Mouse (Mus musculus): Measurements from ENCODE around the gene Chdh. TPM values are rescaled to one million over a fixed set of nuclear protein-coding genes. Genes with fewer than 3 reads are reported as not detected.
A peak's percentile ranks its signal among the peaks of the same experiment; 100 is the strongest.

The Chdh gene
- total and polyA plus RNA-seq, 2 experiments from 2014 or later: 0.65 to 2.5 TPM

DNA sequence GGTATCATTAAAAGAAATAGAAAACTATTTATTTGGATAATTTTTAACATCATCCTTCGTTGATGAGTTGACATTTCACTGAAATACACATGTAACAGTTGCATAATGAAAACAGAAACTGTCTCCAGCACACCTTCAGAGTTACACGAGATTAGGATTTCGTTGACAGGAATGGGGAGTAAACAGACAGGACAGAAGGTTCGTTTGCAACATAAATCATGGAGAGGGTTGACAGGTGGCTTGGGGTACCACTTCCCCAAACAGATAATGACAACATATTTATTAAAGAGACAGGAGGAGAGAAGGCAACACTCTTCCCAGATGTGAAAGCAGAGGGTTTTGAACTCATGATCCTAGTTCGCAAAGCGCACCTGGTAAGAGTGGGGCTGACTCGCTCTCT lies 46.1 kb downstream of the Chdh start:
- TF ChIP-seq CTCF (IDR thresholded peaks at IDR 0.05): no peak
- H3K9ac ChIP-seq (replicated peaks; ENCODE audit: low read length, poor library complexity, severe bottlenecking): no peak overlapping the region
- H3K27ac ChIP-seq (ENCODE audit: low read depth, low read length): no peak overlapping the region
- H3K4me1 ChIP-seq (ENCODE audit: insufficient read depth, low read length): no peaks in the 10 kb centered on the region
- H3K36me3 ChIP-seq (ENCODE audit: insufficient read depth, low read length): peaks cover 9% of the 10 kb centered on the region
- 77% methylated on average over 7 of the region's 7 CpGs for WGBS
- H3K4me2 ChIP-seq (ENCODE audit: low read depth, low read length, poor library complexity, severe bottlenecking): no peak overlapping the region
- ATAC-seq (ENCODE audit: low FRiP score) (no peak), DNase-seq (ENCODE audit: low spot score) (no peak)
- no peaks in the 10 kb centered on the region for H3K27me3 ChIP-seq (ENCODE audit: insufficient read depth, low read length)
- no peak overlapping the region for H3K4me3 ChIP-seq (ENCODE audit: low read depth, low read length)
- H3K9me3 ChIP-seq (ENCODE audit: low read length): no peaks in the 10 kb centered on the region

DNA sequence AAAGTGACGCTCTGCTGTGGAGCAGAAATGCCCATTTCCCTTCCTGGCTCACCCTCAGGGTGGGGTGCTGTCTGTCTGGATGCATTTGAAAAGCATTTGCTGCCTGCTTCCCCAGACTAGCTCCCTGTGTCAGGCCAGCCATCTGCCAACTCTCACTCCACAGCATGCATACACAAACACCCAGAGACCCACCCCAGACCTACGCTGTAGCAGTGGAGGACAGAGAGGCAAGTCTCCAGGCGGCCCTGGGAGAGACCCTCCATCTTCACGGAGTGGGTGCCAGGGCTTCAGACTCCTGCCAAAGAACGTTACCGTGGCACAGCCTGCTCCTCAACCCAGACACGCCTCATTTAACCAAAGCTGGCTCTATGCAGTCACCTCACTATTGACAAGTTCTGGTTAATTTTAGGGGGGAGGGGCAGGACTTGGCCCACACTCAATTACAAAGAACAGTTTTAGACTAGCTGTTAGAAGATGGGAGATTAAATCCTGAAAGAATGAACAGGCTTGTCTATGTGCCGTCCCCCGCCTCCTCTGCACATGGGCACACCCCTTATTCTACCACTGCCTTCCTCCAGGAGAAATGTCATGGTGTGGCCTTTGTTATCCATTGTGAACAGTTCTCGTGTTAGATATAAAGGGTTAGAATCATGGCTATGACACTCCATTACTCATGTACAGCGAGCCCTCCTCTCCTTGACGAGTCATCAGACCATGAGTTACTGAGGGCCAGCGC lies 47.4 kb downstream of the Chdh start:
- Histone ChIP-seq H3K36me3 (ENCODE audit: insufficient read depth, low read length) (peaks cover 9% of the 10 kb centered on the region), H3K4me2 (ENCODE audit: low read depth, low read length, poor library complexity, severe bottlenecking) (no peak overlapping the region), H3K4me1 (ENCODE audit: insufficient read depth, low read length) (no peaks in the 10 kb centered on the region), H3K9me3 (ENCODE audit: low read length) (no peaks in the 10 kb centered on the region), H3K4me3 (ENCODE audit: low read depth, low read length) (no peak overlapping the region), H3K27me3 (ENCODE audit: insufficient read depth, low read length) (no peaks in the 10 kb centered on the region), H3K9ac (replicated peaks; ENCODE audit: low read length, poor library complexity, severe bottlenecking) (no peak overlapping the region), H3K27ac (ENCODE audit: low read depth, low read length) (no peak overlapping the region)
- 43% methylated on average over 13 of the region's 13 CpGs for WGBS
- DNase-seq (ENCODE audit: low spot score) (peak; percentile 89), ATAC-seq (ENCODE audit: low FRiP score) (peak; percentile 67)
- TF ChIP-seq CTCF (IDR thresholded peaks at IDR 0.05): no peak

DNA sequence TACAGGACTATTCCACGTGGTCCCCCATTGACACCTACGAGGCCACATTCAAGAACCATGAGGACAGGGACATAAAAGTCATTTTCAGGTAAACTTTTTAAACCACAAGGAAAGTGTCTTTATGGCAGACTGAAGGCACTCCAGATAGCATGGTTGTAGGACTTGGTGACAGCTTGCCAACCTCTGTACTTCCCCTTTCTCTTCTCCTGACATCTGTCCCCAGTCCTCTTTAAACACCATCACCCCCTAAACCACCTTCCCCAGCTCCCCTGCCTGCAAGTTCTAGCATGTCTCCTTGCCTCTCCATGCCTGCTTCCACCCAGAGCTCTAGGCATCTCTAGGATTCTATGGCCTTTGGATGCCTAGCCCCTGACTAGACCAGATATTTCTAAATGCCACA lies 56.0 kb downstream of the Chdh start:
- WGBS: 70% methylated on average over 2 of the region's 2 CpGs
- no peak overlapping the region for H3K4me3 ChIP-seq (ENCODE audit: low read depth, low read length)
- no peaks in the 10 kb centered on the region for H3K9me3 ChIP-seq (ENCODE audit: low read length)
- DNase-seq (ENCODE audit: low spot score) (no peak), ATAC-seq (ENCODE audit: low FRiP score) (no peak)
- no peaks in the 10 kb centered on the region for H3K4me1 ChIP-seq (ENCODE audit: insufficient read depth, low read length)
- H3K27ac ChIP-seq (ENCODE audit: low read depth, low read length): no peak overlapping the region
- no peak for TF ChIP-seq CTCF (IDR thresholded peaks at IDR 0.05)
- H3K27me3 ChIP-seq (ENCODE audit: insufficient read depth, low read length): no peaks in the 10 kb centered on the region
- H3K4me2 ChIP-seq (ENCODE audit: low read depth, low read length, poor library complexity, severe bottlenecking): no peak overlapping the region
- no peak overlapping the region for H3K9ac ChIP-seq (replicated peaks; ENCODE audit: low read length, poor library complexity, severe bottlenecking)
- H3K36me3 ChIP-seq (ENCODE audit: insufficient read depth, low read length): peaks cover 14% of the 10 kb centered on the region

DNA sequence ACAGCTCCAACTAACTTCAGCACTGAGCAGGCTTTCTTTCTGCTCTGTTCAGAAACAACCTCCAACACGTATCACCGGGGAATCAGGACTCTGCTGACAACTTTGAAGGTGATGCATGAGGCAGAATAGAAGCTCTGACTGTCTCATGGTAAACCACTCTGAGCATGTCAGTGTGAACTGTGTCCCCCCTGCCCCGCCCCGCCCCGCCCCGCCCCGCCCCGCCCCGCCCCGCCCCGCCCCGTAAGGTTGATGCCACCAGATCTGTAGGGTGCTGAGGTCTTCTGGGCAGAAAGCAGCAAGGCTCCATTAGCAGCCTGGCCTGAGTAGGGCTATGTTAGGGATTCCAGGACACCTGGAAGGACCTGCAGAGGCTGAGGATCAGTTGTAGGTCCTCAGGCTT lies 57.9 kb downstream of the Chdh start:
- H3K4me3 ChIP-seq (ENCODE audit: low read depth, low read length): no peak overlapping the region
- no peak for ATAC-seq (ENCODE audit: low FRiP score)
- no peak overlapping the region for H3K4me2 ChIP-seq (ENCODE audit: low read depth, low read length, poor library complexity, severe bottlenecking)
- no peaks in the 10 kb centered on the region for H3K27me3 ChIP-seq (ENCODE audit: insufficient read depth, low read length)
- H3K9ac ChIP-seq (replicated peaks; ENCODE audit: low read length, poor library complexity, severe bottlenecking): no peak overlapping the region
- no peak for DNase-seq (ENCODE audit: low spot score)
- H3K27ac ChIP-seq (ENCODE audit: low read depth, low read length): no peak overlapping the region
- peaks cover 26% of the 10 kb centered on the region for H3K36me3 ChIP-seq (ENCODE audit: insufficient read depth, low read length)
- TF ChIP-seq CTCF (IDR thresholded peaks at IDR 0.05): no peak
- no peaks in the 10 kb centered on the region for H3K9me3 ChIP-seq (ENCODE audit: low read length)
- H3K4me1 ChIP-seq (ENCODE audit: insufficient read depth, low read length): no peaks in the 10 kb centered on the region
- WGBS: 85% methylated on average over 12 of the region's 12 CpGs

DNA sequence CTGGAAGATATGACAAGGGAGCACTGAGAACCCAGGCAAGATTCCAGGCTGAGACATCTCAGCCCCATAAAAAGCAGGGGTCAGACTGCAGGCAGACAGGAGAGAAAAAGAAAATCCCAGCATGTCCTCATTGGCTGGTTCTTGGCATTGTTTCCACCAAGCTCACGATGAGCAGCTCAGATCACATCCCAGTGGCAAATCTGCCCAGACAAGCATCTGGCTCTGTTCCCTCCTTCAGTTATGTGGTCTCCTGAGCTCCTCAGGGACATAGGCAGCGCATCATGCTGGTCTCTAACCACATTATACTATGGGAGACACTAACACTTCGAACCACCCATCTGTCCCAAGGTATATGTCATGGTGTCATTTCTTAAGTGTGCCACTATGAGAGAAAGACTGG lies 59.7 kb downstream of the Chdh start:
- no peaks in the 10 kb centered on the region for H3K4me1 ChIP-seq (ENCODE audit: insufficient read depth, low read length)
- no peak for TF ChIP-seq CTCF (IDR thresholded peaks at IDR 0.05)
- ATAC-seq (ENCODE audit: low FRiP score): no peak
- H3K4me2 ChIP-seq (ENCODE audit: low read depth, low read length, poor library complexity, severe bottlenecking): no peak overlapping the region
- H3K4me3 ChIP-seq (ENCODE audit: low read depth, low read length): no peak overlapping the region
- no peaks in the 10 kb centered on the region for H3K27me3 ChIP-seq (ENCODE audit: insufficient read depth, low read length)
- DNase-seq (ENCODE audit: low spot score): peak; percentile 26
- WGBS: 67% methylated on average over 3 of the region's 3 CpGs
- no peak overlapping the region for H3K27ac ChIP-seq (ENCODE audit: low read depth, low read length)
- peaks cover 36% of the 10 kb centered on the region for H3K36me3 ChIP-seq (ENCODE audit: insufficient read depth, low read length)
- H3K9me3 ChIP-seq (ENCODE audit: low read length): no peaks in the 10 kb centered on the region
- H3K9ac ChIP-seq (replicated peaks; ENCODE audit: low read length, poor library complexity, severe bottlenecking): no peak overlapping the region

DNA sequence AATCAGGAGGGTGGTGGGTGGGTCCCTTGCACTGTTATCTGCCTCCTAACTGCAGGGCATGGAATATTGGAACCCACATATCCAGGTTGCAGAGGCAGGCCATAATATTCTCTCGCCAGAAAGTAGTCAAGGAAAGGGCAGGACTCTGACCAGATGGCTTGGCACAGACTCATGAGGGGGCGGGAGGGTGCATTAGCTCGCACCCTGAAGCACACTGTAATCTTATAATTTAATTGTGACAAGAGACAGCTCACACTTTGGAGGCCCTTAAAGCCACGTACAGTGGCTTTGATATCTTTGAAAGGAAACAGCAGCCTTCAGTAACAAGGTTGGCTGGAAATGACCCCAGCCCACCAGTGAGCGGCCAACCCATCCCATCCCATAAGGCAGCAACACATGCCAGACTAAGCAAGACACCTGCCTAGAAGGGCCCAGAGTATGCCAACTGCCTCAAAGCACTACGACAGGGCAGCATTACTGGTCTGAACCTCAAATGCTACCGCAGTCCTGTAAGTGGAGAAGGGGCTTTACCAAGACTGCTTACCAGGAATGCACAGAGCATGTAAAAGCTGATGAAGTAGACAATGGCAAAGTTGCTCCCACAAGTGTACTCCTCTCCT lies 66.6 kb downstream of the Chdh start:
- no peak overlapping the region for H3K27ac ChIP-seq (ENCODE audit: low read depth, low read length)
- no peaks in the 10 kb centered on the region for H3K27me3 ChIP-seq (ENCODE audit: insufficient read depth, low read length)
- peaks cover 50% of the 10 kb centered on the region for H3K36me3 ChIP-seq (ENCODE audit: insufficient read depth, low read length)
- TF ChIP-seq CTCF (IDR thresholded peaks at IDR 0.05): no peak
- no peak overlapping the region for H3K4me3 ChIP-seq (ENCODE audit: low read depth, low read length)
- H3K4me2 ChIP-seq (ENCODE audit: low read depth, low read length, poor library complexity, severe bottlenecking): no peak overlapping the region
- no peak overlapping the region for H3K9ac ChIP-seq (replicated peaks; ENCODE audit: low read length, poor library complexity, severe bottlenecking)
- no peaks in the 10 kb centered on the region for H3K9me3 ChIP-seq (ENCODE audit: low read length)
- ATAC-seq (ENCODE audit: low FRiP score) (no peak), DNase-seq (ENCODE audit: low spot score) (peak; percentile 42)
- 79% methylated on average over 7 of the region's 7 CpGs for WGBS
- no peaks in the 10 kb centered on the region for H3K4me1 ChIP-seq (ENCODE audit: insufficient read depth, low read length)
